Mouse (Mus musculus) liver, postnatal 0 days (tissue): ENCODE data around the gene Trank1.

Experiments used
- CTCF ChIP-seq: sonication (generic); IDR thresholded peaks from 2 replicates; pipeline ENCODE4 v1.5.1; 2016; ENCODE audit warnings: antibody characterized with exemption, low read depth
- EP300 ChIP-seq: IDR thresholded peaks from 2 replicates; pipeline ENCODE4 v1.6.1; 2016; ENCODE audit warnings: antibody characterized with exemption, low read depth, mild to moderate bottlenecking

GRCm38 (mm10) chr9:111412471-111413160, 101.1 kb downstream of the Trank1 start:
- no peak for TF ChIP-seq CTCF
- no peak for TF ChIP-seq EP300
